Mouse (Mus musculus): ENCODE data around the gene Lsp1. TPM values are rescaled to one million over a fixed set of nuclear protein-coding genes. Genes with fewer than 3 reads are reported as not detected.

Gene Lsp1
- polyA plus RNA-seq, 1 experiment from 2014 or later, result 48.6 TPM

DNA sequence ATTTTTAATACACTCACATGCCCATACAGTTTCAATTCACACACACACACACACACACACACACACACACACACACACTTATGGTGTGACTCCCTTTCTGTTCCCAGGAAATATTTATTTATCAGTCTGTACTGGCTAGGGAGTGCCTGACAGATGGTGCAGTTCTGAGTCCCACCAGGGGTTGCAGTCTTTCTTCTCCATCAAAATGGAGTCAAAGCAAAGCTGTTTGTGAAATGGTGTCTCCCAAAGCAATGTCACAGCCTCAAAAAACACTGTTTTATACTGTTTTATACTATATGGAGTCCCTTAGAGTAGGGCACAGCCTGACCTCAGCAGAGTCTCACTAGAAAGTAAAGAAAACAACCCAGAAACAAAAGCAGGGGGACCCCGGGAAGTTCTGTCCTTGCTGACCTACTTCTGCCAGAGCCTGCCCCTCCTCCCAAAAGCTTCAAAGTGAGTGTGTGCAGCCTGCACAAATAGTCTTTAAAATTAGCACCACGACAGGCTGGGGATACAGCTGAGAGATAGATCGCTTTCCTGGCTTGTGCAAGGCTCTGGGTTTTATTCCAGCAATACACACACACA lies 3.3 kb upstream of the Lsp1 start:
- no peaks in the 10 kb centered on the region for H3K27me3 ChIP-seq (ENCODE audit: control insufficient read depth, insufficient read depth, low read length)
- peak overlapping the region; percentile 27; the same call in 1 of the 2 replicates for H3K4me2 ChIP-seq (ENCODE audit: low read length)
- H3K36me3 ChIP-seq (ENCODE audit: control insufficient read depth, insufficient read depth, low read length), result no peaks in the 10 kb centered on the region
- peak overlapping the region; percentile 65 for H3K9ac ChIP-seq (ENCODE audit: low read length)
- peaks cover 64 to 80% of the 10 kb centered on the region in 2 experiments for H3K4me1 ChIP-seq (ENCODE audit: control insufficient read depth in 2 of 2, insufficient read depth in 2 of 2, low read length in 2 of 2)
- 0 out of 2 replicates have a peak, but pooled peaks have one; percentile 19 for ATAC-seq (ENCODE audit: insufficient number of reproducible peaks, insufficient read depth, low FRiP score, low read depth)
- no peaks in the 10 kb centered on the region for H3K9me3 ChIP-seq (ENCODE audit: control insufficient read depth, low read length)
- peak overlapping the region; percentile 95 to 98 for H3K27ac ChIP-seq (replicated peaks in 1 of 2; ENCODE audit: control insufficient read depth in 1 of 2, insufficient read depth in 1 of 2, low read depth in 2 of 2, low read length in 2 of 2)
- WGBS, result 1% methylated on average over 3 of the region's 3 CpGs
- H3K4me3 ChIP-seq (ENCODE audit: control insufficient read depth in 1 of 2, insufficient read depth in 1 of 2, low read depth in 1 of 2, low read length in 2 of 2), result no peak overlapping the region

- H3K27me3 ChIP-seq (ENCODE audit: control insufficient read depth, insufficient read depth, low read length), result no peaks in the 10 kb centered on the region
- no peak for ATAC-seq (ENCODE audit: insufficient number of reproducible peaks, insufficient read depth, low FRiP score, low read depth)
- H3K27ac ChIP-seq (replicated peaks in 1 of 2; ENCODE audit: control insufficient read depth in 1 of 2, insufficient read depth in 1 of 2, low read depth in 2 of 2, low read length in 2 of 2), result peak overlapping the region; percentile 95 to 98
- H3K36me3 ChIP-seq (ENCODE audit: control insufficient read depth, insufficient read depth, low read length), result no peaks in the 10 kb centered on the region
- H3K4me3 ChIP-seq (ENCODE audit: control insufficient read depth in 1 of 2, insufficient read depth in 1 of 2, low read depth in 1 of 2, low read length in 2 of 2), result no peak overlapping the region
- 12% methylated on average over 2 of the region's 2 CpGs for WGBS
- peak overlapping the region; percentile 65 for H3K9ac ChIP-seq (ENCODE audit: low read length)
- peaks cover 69 to 86% of the 10 kb centered on the region in 2 experiments for H3K4me1 ChIP-seq (ENCODE audit: control insufficient read depth in 2 of 2, insufficient read depth in 2 of 2, low read length in 2 of 2)
- H3K4me2 ChIP-seq (ENCODE audit: low read length), result no peak overlapping the region
- no peaks in the 10 kb centered on the region for H3K9me3 ChIP-seq (ENCODE audit: control insufficient read depth, low read length)
These were observed 2.6 kb upstream of the Lsp1 start for GRCm38 (mm10) chr7:142458026-142458425.

DNA sequence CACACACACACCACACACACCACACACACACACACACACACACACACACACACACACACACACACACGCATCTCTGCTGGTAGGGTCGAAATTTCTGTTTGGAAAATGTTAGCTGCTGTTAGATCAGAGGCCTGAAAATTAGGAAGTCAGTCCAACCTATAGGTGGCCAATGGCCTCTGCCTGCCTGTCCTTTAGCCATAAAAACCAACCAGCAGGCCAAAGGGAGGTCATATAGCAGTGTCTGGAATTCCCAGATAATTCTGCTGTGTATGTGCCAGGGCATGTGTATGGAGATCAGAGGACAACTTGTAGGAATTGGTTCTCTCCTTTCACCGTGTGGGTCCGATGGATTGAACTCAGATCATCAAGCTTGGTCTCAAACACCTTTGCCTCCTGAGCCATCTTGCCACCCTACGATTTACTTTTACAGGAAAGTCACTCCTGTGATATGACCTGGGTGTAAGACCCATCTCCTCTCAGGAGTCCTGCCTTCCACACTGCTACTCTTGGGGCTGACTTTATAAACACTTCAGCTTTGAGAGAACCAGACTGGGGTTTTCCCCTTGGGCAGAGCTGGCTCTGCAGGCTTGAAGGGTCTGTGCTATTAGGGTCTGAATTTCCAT lies 1.8 kb upstream of the Lsp1 start:
- H3K27me3 ChIP-seq (ENCODE audit: control insufficient read depth, insufficient read depth, low read length), result no peaks in the 10 kb centered on the region
- peaks cover 69 to 86% of the 10 kb centered on the region in 2 experiments for H3K4me1 ChIP-seq (ENCODE audit: control insufficient read depth in 2 of 2, insufficient read depth in 2 of 2, low read length in 2 of 2)
- H3K4me2 ChIP-seq (ENCODE audit: low read length), result peak overlapping the region; percentile 12; the same call in 1 of the 2 replicates
- ATAC-seq (ENCODE audit: insufficient number of reproducible peaks, insufficient read depth, low FRiP score, low read depth), result no peak
- no peaks in the 10 kb centered on the region for H3K36me3 ChIP-seq (ENCODE audit: control insufficient read depth, insufficient read depth, low read length)
- peak overlapping the region; percentile 45; the same call in 1 of the 2 replicates for H3K9ac ChIP-seq (ENCODE audit: low read length)
- WGBS, result 30% methylated on average over 5 of the region's 5 CpGs
- H3K9me3 ChIP-seq (ENCODE audit: control insufficient read depth, low read length), result no peaks in the 10 kb centered on the region
- H3K4me3 ChIP-seq (ENCODE audit: control insufficient read depth in 1 of 2, insufficient read depth in 1 of 2, low read depth in 1 of 2, low read length in 2 of 2), result no peak overlapping the region
- peak overlapping the region; percentile 95 to 98 for H3K27ac ChIP-seq (replicated peaks in 1 of 2; ENCODE audit: control insufficient read depth in 1 of 2, insufficient read depth in 1 of 2, low read depth in 2 of 2, low read length in 2 of 2)

DNA sequence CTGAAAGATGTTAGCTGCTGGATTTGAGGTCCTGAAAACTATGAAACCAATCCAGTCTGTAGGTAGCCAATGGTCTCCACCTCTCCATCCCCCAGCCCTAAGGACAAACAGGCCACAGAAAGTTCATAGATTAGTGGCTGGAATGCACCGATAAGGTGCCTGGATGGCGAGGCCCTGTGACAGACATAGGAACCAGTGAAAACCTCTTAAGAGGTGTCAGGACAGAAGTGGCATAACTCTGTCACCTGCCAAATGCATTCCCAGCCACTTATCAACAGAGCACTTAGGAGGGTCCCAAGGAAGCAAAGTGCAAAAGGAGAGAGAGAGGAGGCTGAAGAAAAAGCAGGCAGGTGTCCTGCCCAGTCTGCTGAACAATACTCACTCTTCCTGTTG lies 1.3 kb upstream of the Lsp1 start:
- peaks cover 69 to 82% of the 10 kb centered on the region in 2 experiments for H3K4me1 ChIP-seq (ENCODE audit: control insufficient read depth in 2 of 2, insufficient read depth in 2 of 2, low read length in 2 of 2)
- peak overlapping the region; percentile 95 to 98 for H3K27ac ChIP-seq (replicated peaks in 1 of 2; ENCODE audit: control insufficient read depth in 1 of 2, insufficient read depth in 1 of 2, low read depth in 2 of 2, low read length in 2 of 2)
- H3K36me3 ChIP-seq (ENCODE audit: control insufficient read depth, insufficient read depth, low read length), result no peaks in the 10 kb centered on the region
- 13% methylated on average over 2 of the region's 2 CpGs for WGBS
- H3K9ac ChIP-seq (ENCODE audit: low read length), result peak overlapping the region; percentile 45; the same call in 1 of the 2 replicates
- peak overlapping the region; percentile 12; the same call in 1 of the 2 replicates for H3K4me2 ChIP-seq (ENCODE audit: low read length)
- H3K4me3 ChIP-seq (ENCODE audit: control insufficient read depth in 1 of 2, insufficient read depth in 1 of 2, low read depth in 1 of 2, low read length in 2 of 2), result no peak overlapping the region
- no peaks in the 10 kb centered on the region for H3K9me3 ChIP-seq (ENCODE audit: control insufficient read depth, low read length)
- no peaks in the 10 kb centered on the region for H3K27me3 ChIP-seq (ENCODE audit: control insufficient read depth, insufficient read depth, low read length)
- peak; percentile 77 for ATAC-seq (ENCODE audit: insufficient number of reproducible peaks, insufficient read depth, low FRiP score, low read depth)

GRCm38 (mm10) chr7:142461446-142461845 lies 837 bp downstream of the Lsp1 start:
- no peaks in the 10 kb centered on the region for H3K36me3 ChIP-seq (ENCODE audit: control insufficient read depth, insufficient read depth, low read length)
- no peak for ATAC-seq (ENCODE audit: insufficient number of reproducible peaks, insufficient read depth, low FRiP score, low read depth)
- 96% methylated on average over 2 of the region's 2 CpGs for WGBS
- peaks cover 57 to 63% of the 10 kb centered on the region in 2 experiments for H3K4me1 ChIP-seq (ENCODE audit: control insufficient read depth in 2 of 2, insufficient read depth in 2 of 2, low read length in 2 of 2)
- H3K9ac ChIP-seq (ENCODE audit: low read length), result no peak overlapping the region; the same call in 1 of the 2 replicates
- no peaks in the 10 kb centered on the region for H3K9me3 ChIP-seq (ENCODE audit: control insufficient read depth, low read length)
- no peaks in the 10 kb centered on the region for H3K27me3 ChIP-seq (ENCODE audit: control insufficient read depth, insufficient read depth, low read length)
- H3K4me2 ChIP-seq (ENCODE audit: low read length), result no peak overlapping the region
- no peak overlapping the region for H3K4me3 ChIP-seq (ENCODE audit: control insufficient read depth in 1 of 2, insufficient read depth in 1 of 2, low read depth in 1 of 2, low read length in 2 of 2)
- peak overlapping the region in 1 of 2 experiments; percentile 98; a peak in 1 of 4 replicates for H3K27ac ChIP-seq (replicated peaks in 1 of 2; ENCODE audit: control insufficient read depth in 1 of 2, insufficient read depth in 1 of 2, low read depth in 2 of 2, low read length in 2 of 2)

DNA sequence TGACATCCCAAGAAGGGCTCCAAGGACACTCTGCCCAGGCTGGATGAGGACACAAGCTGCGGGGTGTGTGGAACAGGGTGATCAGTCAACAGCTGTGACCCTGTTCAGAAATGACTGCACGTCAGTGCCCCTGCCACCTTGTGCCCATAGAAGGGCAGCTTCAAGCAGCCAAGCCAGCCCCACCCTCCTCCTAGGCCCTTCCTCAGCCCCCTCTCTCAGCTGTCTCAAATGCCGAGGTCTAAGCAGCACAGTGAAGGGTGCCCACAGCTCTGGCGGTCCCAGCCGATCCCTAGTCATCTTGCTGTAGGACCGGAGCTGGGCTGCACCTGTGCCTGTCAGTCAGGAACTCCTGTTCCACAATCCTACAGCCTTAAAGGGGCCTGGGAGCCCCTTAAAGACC lies 1.6 kb downstream of the Lsp1 start:
- no peaks in the 10 kb centered on the region for H3K36me3 ChIP-seq (ENCODE audit: control insufficient read depth, insufficient read depth, low read length)
- WGBS, result 77% methylated on average over 6 of the region's 6 CpGs
- peaks cover 51 to 55% of the 10 kb centered on the region in 2 experiments for H3K4me1 ChIP-seq (ENCODE audit: control insufficient read depth in 2 of 2, insufficient read depth in 2 of 2, low read length in 2 of 2)
- no peak for ATAC-seq (ENCODE audit: insufficient number of reproducible peaks, insufficient read depth, low FRiP score, low read depth)
- no peaks in the 10 kb centered on the region for H3K9me3 ChIP-seq (ENCODE audit: control insufficient read depth, low read length)
- H3K4me3 ChIP-seq (ENCODE audit: control insufficient read depth in 1 of 2, insufficient read depth in 1 of 2, low read depth in 1 of 2, low read length in 2 of 2), result no peak overlapping the region
- no peaks in the 10 kb centered on the region for H3K27me3 ChIP-seq (ENCODE audit: control insufficient read depth, insufficient read depth, low read length)
- no peak overlapping the region for H3K27ac ChIP-seq (replicated peaks in 1 of 2; ENCODE audit: control insufficient read depth in 1 of 2, insufficient read depth in 1 of 2, low read depth in 2 of 2, low read length in 2 of 2)
- 0 out of 2 replicates have a peak overlapping the region, but pooled peaks have one; percentile 26 for H3K9ac ChIP-seq (ENCODE audit: low read length)
- H3K4me2 ChIP-seq (ENCODE audit: low read length), result 0 out of 2 replicates have a peak overlapping the region, but pooled peaks have one; percentile 1

DNA sequence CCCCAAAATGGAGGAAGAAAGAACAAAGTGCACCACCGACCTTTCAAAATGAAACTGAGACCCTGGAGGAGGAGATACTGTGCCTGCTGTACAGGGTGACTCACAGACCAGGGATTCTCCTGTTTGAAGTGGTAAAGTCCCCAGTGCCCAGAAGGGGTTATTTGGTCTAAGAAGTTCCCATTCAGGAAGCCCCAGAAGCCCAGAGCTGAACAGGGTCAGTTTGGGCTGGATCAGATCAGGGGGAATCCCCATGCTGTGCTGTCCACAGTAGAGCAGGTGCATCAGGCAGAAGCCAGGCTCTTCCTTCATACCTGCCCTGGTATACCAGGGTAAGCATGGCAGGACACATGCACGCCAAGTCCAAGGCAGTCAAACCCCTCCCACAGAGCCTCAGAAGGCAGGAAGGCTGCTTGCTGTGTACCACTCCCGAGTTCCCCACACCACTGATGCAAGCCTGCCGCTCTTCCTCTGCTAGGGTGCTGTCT lies 2.0 kb downstream of the Lsp1 start:
- Histone ChIP-seq H3K9ac (ENCODE audit: low read length) (peak overlapping the region; percentile 26; the same call in 1 of the 2 replicates), H3K4me3 (ENCODE audit: control insufficient read depth in 1 of 2, insufficient read depth in 1 of 2, low read depth in 1 of 2, low read length in 2 of 2) (no peak overlapping the region), H3K27me3 (ENCODE audit: control insufficient read depth, insufficient read depth, low read length) (no peaks in the 10 kb centered on the region), H3K4me1 (ENCODE audit: control insufficient read depth in 2 of 2, insufficient read depth in 2 of 2, low read length in 2 of 2) (peaks cover 47 to 51% of the 10 kb centered on the region in 2 experiments), H3K36me3 (ENCODE audit: control insufficient read depth, insufficient read depth, low read length) (no peaks in the 10 kb centered on the region), H3K9me3 (ENCODE audit: control insufficient read depth, low read length) (no peaks in the 10 kb centered on the region), H3K27ac (replicated peaks in 1 of 2; ENCODE audit: control insufficient read depth in 1 of 2, insufficient read depth in 1 of 2, low read depth in 2 of 2, low read length in 2 of 2) (no peak overlapping the region), H3K4me2 (ENCODE audit: low read length) (0 out of 2 replicates have a peak overlapping the region, but pooled peaks have one; percentile 1)
- ATAC-seq (ENCODE audit: insufficient number of reproducible peaks, insufficient read depth, low FRiP score, low read depth), result no peak
- 68% methylated on average over 4 of the region's 4 CpGs for WGBS
